Mouse (Mus musculus): ENCODE measurements at regions not wholly inside any gene's neighbourhood (a gene's known extent, or its start where the extent isn't known, plus 50 kb on each side); places are given as distances from the start of the nearest gene placed in this dataset.

DNA sequence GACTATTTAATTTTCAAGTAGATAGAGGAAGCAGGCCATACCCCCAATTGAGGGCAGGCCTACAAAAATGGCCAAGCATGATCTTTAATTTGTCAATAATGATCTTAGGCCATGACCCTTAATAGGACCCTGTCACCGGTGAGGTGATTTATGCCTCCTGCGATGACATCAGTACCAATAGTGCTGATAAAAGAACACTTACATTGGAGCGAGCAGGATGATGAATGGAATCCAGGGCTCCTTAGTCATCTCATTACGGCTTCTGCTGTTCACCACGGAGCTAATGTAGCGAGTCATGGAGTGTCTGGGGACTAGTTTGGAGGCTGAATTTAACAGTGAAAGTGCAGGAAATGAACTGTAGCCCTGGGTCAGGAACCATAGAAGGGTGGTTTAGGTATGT lies 308.6 kb downstream of the En1 start:
- no peak for TF ChIP-seq CTCF (IDR thresholded peaks at IDR 0.05; ENCODE audit: control insufficient read depth, insufficient read depth, insufficient read length)
- no peak for TF ChIP-seq MYOD1 (IDR thresholded peaks at IDR 0.05; ENCODE audit: control insufficient read depth, insufficient read length, low read depth)
- TF ChIP-seq MAX (IDR thresholded peaks at IDR 0.05), result no peak
- no peak for TF ChIP-seq CEBPB (IDR thresholded peaks at IDR 0.05; ENCODE audit: low read depth)
- TF ChIP-seq USF1 (IDR thresholded peaks at IDR 0.05; ENCODE audit: low read depth), result no peak
